Mouse (Mus musculus): ENCODE measurements around the gene Mllt3.
"Not testable (repeated sequence)": the region's sequence is repeated elsewhere in the genome, so short reads cannot be mapped to it uniquely, and the experiment has no call there.

Mllt3 gene

GRCm38 (mm10) chr4:88012774-88013173 lies 20.4 kb downstream of the Mllt3 start:
- DNase-seq (ENCODE audit: low read depth, low spot score) = no peak

GRCm38 (mm10) chr4:88011870-88012572 lies 21.1 kb downstream of the Mllt3 start:
- DNase-seq (ENCODE audit: low read depth, low spot score) = no peak

- no peak for DNase-seq (ENCODE audit: low read depth, low spot score)
Observed at GRCm38 (mm10) chr4:88010441-88010840, 22.7 kb downstream of the Mllt3 start.

- DNase-seq (ENCODE audit: low read depth, low spot score) = no peak
Observed at GRCm38 (mm10) chr4:88005801-88006200, 27.4 kb downstream of the Mllt3 start.

- no peak for DNase-seq (ENCODE audit: low read depth, low spot score)
Observed at GRCm38 (mm10) chr4:88003159-88003948, 29.8 kb downstream of the Mllt3 start.

- DNase-seq (ENCODE audit: low read depth, low spot score) = no peak
Observed at GRCm38 (mm10) chr4:87991710-87992109, 41.5 kb downstream of the Mllt3 start.

GRCm38 (mm10) chr4:87990940-87991339 lies 42.2 kb downstream of the Mllt3 start:
- DNase-seq (ENCODE audit: low read depth, low spot score) = no peak

GRCm38 (mm10) chr4:87985281-87985680 lies 47.9 kb downstream of the Mllt3 start:
- DNase-seq (ENCODE audit: low read depth, low spot score) = no peak

- DNase-seq (ENCODE audit: low read depth, low spot score) = no peak
Observed at GRCm38 (mm10) chr4:87984589-87984988, 48.6 kb downstream of the Mllt3 start.

GRCm38 (mm10) chr4:87984091-87984490 lies 49.1 kb downstream of the Mllt3 start:
- no peak for DNase-seq (ENCODE audit: low read depth, low spot score)

- DNase-seq (ENCODE audit: low read depth, low spot score) = no peak
Observed at GRCm38 (mm10) chr4:87982578-87982977, 50.6 kb downstream of the Mllt3 start.

GRCm38 (mm10) chr4:87977820-87978448 lies 55.2 kb downstream of the Mllt3 start:
- no peak for DNase-seq (ENCODE audit: low read depth, low spot score)

- DNase-seq (ENCODE audit: low read depth, low spot score) = no peak
Observed at GRCm38 (mm10) chr4:87965836-87966235, 67.3 kb downstream of the Mllt3 start.

GRCm38 (mm10) chr4:87964890-87965289 lies 68.3 kb downstream of the Mllt3 start:
- not testable (repeated sequence) for DNase-seq (ENCODE audit: low read depth, low spot score)

GRCm38 (mm10) chr4:87963773-87964076 lies 69.4 kb downstream of the Mllt3 start:
- DNase-seq (ENCODE audit: low read depth, low spot score) = no peak

GRCm38 (mm10) chr4:87963055-87963772 lies 70.0 kb downstream of the Mllt3 start:
- no peak for DNase-seq (ENCODE audit: low read depth, low spot score)

GRCm38 (mm10) chr4:87961872-87962271 lies 71.3 kb downstream of the Mllt3 start:
- DNase-seq (ENCODE audit: low read depth, low spot score) = no peak

- no peak for DNase-seq (ENCODE audit: low read depth, low spot score)
Observed at GRCm38 (mm10) chr4:87957852-87958251, 75.3 kb downstream of the Mllt3 start.

GRCm38 (mm10) chr4:87957198-87957597 lies 76.0 kb downstream of the Mllt3 start:
- DNase-seq (ENCODE audit: low read depth, low spot score) = no peak

- no peak for DNase-seq (ENCODE audit: low read depth, low spot score)
Observed at GRCm38 (mm10) chr4:87955132-87955531, 78.0 kb downstream of the Mllt3 start.

- no peak for DNase-seq (ENCODE audit: low read depth, low spot score)
Observed at GRCm38 (mm10) chr4:87954421-87955083, 78.6 kb downstream of the Mllt3 start.

- no peak for DNase-seq (ENCODE audit: low read depth, low spot score)
Observed at GRCm38 (mm10) chr4:87953736-87954135, 79.4 kb downstream of the Mllt3 start.

Measured in brain, embryonic 18.5 days (tissue).